Comparison of ENCODE assay signal across 15 mouse cellular contexts in the genomic region with DNA sequence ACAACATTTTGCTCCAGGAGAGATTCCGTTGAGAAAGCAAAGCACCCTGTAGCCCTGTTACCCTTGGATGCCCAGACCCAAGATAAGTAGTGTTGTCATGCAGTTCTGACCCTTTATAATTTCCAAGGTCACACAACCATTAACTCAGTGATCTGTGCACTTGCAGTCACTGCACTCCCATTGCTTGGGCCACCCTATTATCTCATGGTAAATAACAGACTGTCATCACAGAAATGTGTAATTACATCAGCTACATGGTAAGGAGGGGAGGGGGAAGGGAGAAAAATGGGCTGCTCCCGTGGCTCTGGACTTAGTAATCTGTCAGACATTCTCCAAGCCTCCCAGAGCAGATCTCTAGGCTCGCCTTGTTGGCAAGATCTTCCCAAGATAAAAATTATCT.
A peak's percentile ranks its signal among the peaks of the same experiment; 100 is the strongest.
DNase-seq lines count a peak whose midpoint lies in the region; ATAC-seq and TF ChIP-seq lines count a peak whose summit lies in the region.
"Had no signal": no experiment of that assay in that cellular context is flagged by ENCODE, and none has a peak within 500 bp of the region (broad histone marks: within the 10 kb centered on the region; RNA-seq: fewer than 3 reads in every experiment).

No protein-coding gene starts in this region.

- DNase-seq in heart, adult 2 months = no peak
- no peak for DNase-seq in layer of hippocampus, adult 2 months (ENCODE audit: low spot score in 2 of 2)
- DNase-seq in layer of hippocampus, postnatal 10 days (ENCODE audit: low spot score in 2 of 2) = no peak
- DNase-seq in R1 (ENCODE audit: low read depth, low spot score) = peak; percentile 18
- DNase-seq in mesoderm, embryonic 11.5 days (ENCODE audit: low read depth, low spot score) = peak; percentile 21
- no peak for DNase-seq in thymus, postnatal 0 days (ENCODE audit: low spot score)
- no peak for DNase-seq in cerebellum, adult 9-11 months
- DNase-seq: adrenal gland, postnatal 14 days; cerebellum, adult 11 months; kidney, adult 9 months; left cerebral cortex, postnatal 4 days; lung, postnatal 4 days; thymus, postnatal 4 days had no signal

- no peak for TF ChIP-seq EP300 in heart, adult 2 months (IDR thresholded peaks at IDR 0.05; ENCODE audit: insufficient read depth, low read depth, low read length)

- ATAC-seq in heart, embryonic 11.5 days (replicated peaks; ENCODE audit: insufficient number of reproducible peaks, low FRiP score, low TSS enrichment) = 0 out of 2 replicates have a peak, but pooled peaks have one; percentile 18

- no peaks in the 10 kb centered on the region for H3K79me2 ChIP-seq in heart, adult 2 months (replicated peaks; ENCODE audit: control insufficient read depth, insufficient read depth, low read length)

- WGBS in heart, embryonic 11.5 days (ENCODE audit: insufficient replicate concordance) = 23% methylated on average over 3 of the region's 3 CpGs
- WGBS in heart, adult 2 months = 42% methylated on average over 3 of the region's 3 CpGs

- H3K4me2 ChIP-seq in heart, embryonic 11.5 days = no peak overlapping the region
- H3K4me2 ChIP-seq: liver, embryonic 15.5 days had no signal

- no peak for TF ChIP-seq CTCF in heart, adult 2 months (IDR thresholded peaks at IDR 0.05)
- no peak for TF ChIP-seq CTCF in layer of hippocampus, adult 2 months (conservative IDR thresholded peaks at IDR 0.05)

- no peaks in the 10 kb centered on the region for H3K36me3 ChIP-seq in heart, embryonic 11.5 days (ENCODE audit: control insufficient read depth, insufficient read depth, low read length)
- peaks cover 2% of the 10 kb centered on the region; the same call in 1 of the 2 replicates for H3K36me3 ChIP-seq in heart, adult 2 months (ENCODE audit: control insufficient read depth, insufficient read depth, low read length)
- H3K36me3 ChIP-seq: liver, embryonic 15.5 days had no signal

- no peak for TF ChIP-seq POLR2A in heart, adult 2 months (IDR thresholded peaks at IDR 0.05; ENCODE audit: insufficient read depth, low read depth, low read length)

- no peak overlapping the region for H3K27ac ChIP-seq in heart, embryonic 11.5 days (ENCODE audit: low read depth, low read length)
- H3K27ac ChIP-seq in heart, adult 2 months = no peak overlapping the region
- H3K27ac ChIP-seq in layer of hippocampus, adult 2 months = peak overlapping the region; percentile 59
- H3K27ac ChIP-seq: liver, embryonic 15.5 days had no signal

- no peaks in the 10 kb centered on the region for H3K27me3 ChIP-seq in heart, embryonic 11.5 days (ENCODE audit: control insufficient read depth, insufficient read depth, low read length)
- no peaks in the 10 kb centered on the region for H3K27me3 ChIP-seq in heart, adult 2 months (ENCODE audit: control insufficient read depth, insufficient read depth, low read length)
- H3K27me3 ChIP-seq: liver, embryonic 15.5 days had no signal

- no peak overlapping the region for H3K9ac ChIP-seq in heart, embryonic 11.5 days (ENCODE audit: low read depth, low read length)
- H3K9ac ChIP-seq in heart, adult 2 months (ENCODE audit: low read depth, low read length) = no peak overlapping the region
- H3K9ac ChIP-seq: liver, embryonic 15.5 days had no signal

- intact Hi-C loops in heart, adult 2 months (cut with DNase I) = loop anchor here (10.0 kb wide), 1 partner anchor 285 kb away; no protein-coding TSS in a partner anchor

- H3K4me3 ChIP-seq in heart, embryonic 11.5 days (ENCODE audit: low read depth, low read length) = no peak overlapping the region
- no peak overlapping the region for H3K4me3 ChIP-seq in heart, adult 2 months
- H3K4me3 ChIP-seq in layer of hippocampus, adult 2 months = no peak overlapping the region
- H3K4me3 ChIP-seq: liver, embryonic 15.5 days had no signal

- peaks cover 6% of the 10 kb centered on the region for H3K4me1 ChIP-seq in heart, embryonic 11.5 days (ENCODE audit: control insufficient read depth, insufficient read depth, low read length)
- H3K4me1 ChIP-seq in heart, adult 2 months (ENCODE audit: control insufficient read depth, insufficient read depth, low read length) = peaks cover 2% of the 10 kb centered on the region
- H3K4me1 ChIP-seq: liver, embryonic 15.5 days had no signal

- H3K9me3 ChIP-seq in heart, embryonic 11.5 days (replicated peaks; ENCODE audit: control insufficient read depth, low read length) = no peaks in the 10 kb centered on the region
- H3K9me3 ChIP-seq: liver, embryonic 15.5 days had no signal

Comparison
In these comparisons a context has a peak if more than half of its experiments do, and no peak if none do; other contexts are left out.
1. DNase-seq: peak in R1 (single experiment) and mesoderm, embryonic 11.5 days (single experiment); none in heart, adult 2 months (0 of 2), layer of hippocampus, adult 2 months (0 of 2), layer of hippocampus, postnatal 10 days (0 of 2), thymus, postnatal 0 days (single experiment) and cerebellum, adult 9-11 months (single experiment).